Mouse (Mus musculus): ENCODE measurements around the gene Satb1. TPM values are rescaled to one million over a fixed set of nuclear protein-coding genes. Genes with fewer than 3 reads are reported as not detected.

Gene Satb1
- polyA plus RNA-seq, 1 experiment from 2014 or later, result 10.8 TPM

- 87% methylated on average over 18 of the region's 18 CpGs for WGBS
- no peak for ATAC-seq (ENCODE audit: insufficient number of reproducible peaks, low FRiP score)
- Histone ChIP-seq H3K4me1 (replicated peaks) (0 out of 2 replicates have a peak, but pooled peaks cover 2% of the 10 kb centered on the region), H3K4me2 (no peak overlapping the region), H3K9ac (no peak overlapping the region), H3K36me3 (peaks cover 13% of the 10 kb centered on the region), H3K27me3 (replicated peaks) (no peaks in the 10 kb centered on the region), H3K9me3 (replicated peaks) (no peaks in the 10 kb centered on the region), H3K4me3 (no peak overlapping the region), H3K27ac (ENCODE audit: poor library complexity, severe bottlenecking) (no peak overlapping the region)
Observed at GRCm38 (mm10) chr17:51775070-51775881, 57.8 kb downstream of the Satb1 start.

- H3K4me1 ChIP-seq (replicated peaks), result no peaks in the 10 kb centered on the region
- H3K4me3 ChIP-seq, result no peak overlapping the region
- WGBS, result 88% methylated on average over 8 of the region's 8 CpGs
- no peak for ATAC-seq (ENCODE audit: insufficient number of reproducible peaks, low FRiP score)
- no peak overlapping the region for H3K4me2 ChIP-seq
- no peak overlapping the region for H3K9ac ChIP-seq
- no peaks in the 10 kb centered on the region for H3K27me3 ChIP-seq (replicated peaks)
- no peak overlapping the region for H3K27ac ChIP-seq (ENCODE audit: poor library complexity, severe bottlenecking)
- peaks cover 8% of the 10 kb centered on the region; the same call in 1 of the 2 replicates for H3K36me3 ChIP-seq
- no peaks in the 10 kb centered on the region for H3K9me3 ChIP-seq (replicated peaks)
Observed at GRCm38 (mm10) chr17:51763600-51763999, 69.5 kb downstream of the Satb1 start.

- ATAC-seq (ENCODE audit: insufficient number of reproducible peaks, low FRiP score), result no peak
- H3K36me3 ChIP-seq, result peaks cover 4% of the 10 kb centered on the region; the same call in 1 of the 2 replicates
- no peak overlapping the region for H3K4me3 ChIP-seq
- no peak overlapping the region for H3K27ac ChIP-seq (ENCODE audit: poor library complexity, severe bottlenecking)
- H3K27me3 ChIP-seq (replicated peaks), result no peaks in the 10 kb centered on the region
- WGBS, result 76% methylated on average over 7 of the region's 7 CpGs
- no peaks in the 10 kb centered on the region for H3K9me3 ChIP-seq (replicated peaks)
- H3K4me2 ChIP-seq, result no peak overlapping the region
- no peaks in the 10 kb centered on the region for H3K4me1 ChIP-seq (replicated peaks)
- H3K9ac ChIP-seq, result no peak overlapping the region
Observed at GRCm38 (mm10) chr17:51762503-51762902, 70.6 kb downstream of the Satb1 start.

- H3K27ac ChIP-seq (ENCODE audit: poor library complexity, severe bottlenecking), result no peak overlapping the region
- ATAC-seq (ENCODE audit: insufficient number of reproducible peaks, low FRiP score), result no peak
- H3K9me3 ChIP-seq (replicated peaks), result no peaks in the 10 kb centered on the region
- peaks cover 4% of the 10 kb centered on the region; the same call in 1 of the 2 replicates for H3K36me3 ChIP-seq
- no peaks in the 10 kb centered on the region for H3K27me3 ChIP-seq (replicated peaks)
- no peak overlapping the region for H3K9ac ChIP-seq
- no peaks in the 10 kb centered on the region for H3K4me1 ChIP-seq (replicated peaks)
- 80% methylated on average over 17 of the region's 17 CpGs for WGBS
- no peak overlapping the region for H3K4me2 ChIP-seq
- H3K4me3 ChIP-seq, result no peak overlapping the region
Observed at GRCm38 (mm10) chr17:51760997-51761655, 72.0 kb downstream of the Satb1 start.

GRCm38 (mm10) chr17:51760251-51760887 is 72.7 kb downstream of the Satb1 start:
- WGBS, result 85% methylated on average over 17 of the region's 17 CpGs
- H3K36me3 ChIP-seq, result peaks cover 4% of the 10 kb centered on the region; the same call in 1 of the 2 replicates
- no peak overlapping the region for H3K4me2 ChIP-seq

GRCm38 (mm10) chr17:51759509-51759908 is 73.6 kb downstream of the Satb1 start:
- no peak overlapping the region for H3K4me3 ChIP-seq
- WGBS, result 84% methylated on average over 4 of the region's 4 CpGs
- H3K9me3 ChIP-seq (replicated peaks), result no peaks in the 10 kb centered on the region
- no peaks in the 10 kb centered on the region for H3K27me3 ChIP-seq (replicated peaks)
- no peak overlapping the region for H3K27ac ChIP-seq (ENCODE audit: poor library complexity, severe bottlenecking)
- H3K9ac ChIP-seq, result no peak overlapping the region
- H3K36me3 ChIP-seq, result peaks cover 4% of the 10 kb centered on the region; the same call in 1 of the 2 replicates
- no peak for ATAC-seq (ENCODE audit: insufficient number of reproducible peaks, low FRiP score)
- H3K4me2 ChIP-seq, result no peak overlapping the region
- no peaks in the 10 kb centered on the region for H3K4me1 ChIP-seq (replicated peaks)

More at GRCm38 (mm10) chr17:51760251-51760887, 72.7 kb downstream of the Satb1 start:
- H3K27ac ChIP-seq (ENCODE audit: poor library complexity, severe bottlenecking), result no peak overlapping the region
- no peak for ATAC-seq (ENCODE audit: insufficient number of reproducible peaks, low FRiP score)
- H3K4me1 ChIP-seq (replicated peaks), result no peaks in the 10 kb centered on the region
- H3K9ac ChIP-seq, result no peak overlapping the region
- H3K4me3 ChIP-seq, result no peak overlapping the region
- H3K9me3 ChIP-seq (replicated peaks), result no peaks in the 10 kb centered on the region
- H3K27me3 ChIP-seq (replicated peaks), result no peaks in the 10 kb centered on the region

GRCm38 (mm10) chr17:51752142-51752541 is 80.9 kb downstream of the Satb1 start:
- H3K27ac ChIP-seq (ENCODE audit: poor library complexity, severe bottlenecking), result no peak overlapping the region
- H3K27me3 ChIP-seq (replicated peaks), result no peaks in the 10 kb centered on the region
- no peak overlapping the region for H3K4me2 ChIP-seq
- H3K9ac ChIP-seq, result no peak overlapping the region
- no peaks in the 10 kb centered on the region for H3K36me3 ChIP-seq
- no peak overlapping the region for H3K4me3 ChIP-seq
- 82% methylated on average over 4 of the region's 4 CpGs for WGBS
- no peaks in the 10 kb centered on the region for H3K9me3 ChIP-seq (replicated peaks)
- ATAC-seq (ENCODE audit: insufficient number of reproducible peaks, low FRiP score), result no peak
- no peaks in the 10 kb centered on the region for H3K4me1 ChIP-seq (replicated peaks)

- no peak overlapping the region for H3K27ac ChIP-seq (ENCODE audit: poor library complexity, severe bottlenecking)
- H3K9me3 ChIP-seq (replicated peaks), result no peaks in the 10 kb centered on the region
- H3K4me2 ChIP-seq, result no peak overlapping the region
- no peak overlapping the region for H3K4me3 ChIP-seq
- H3K36me3 ChIP-seq, result peaks cover 8% of the 10 kb centered on the region
- H3K4me1 ChIP-seq (replicated peaks), result no peaks in the 10 kb centered on the region
- no peak overlapping the region for H3K9ac ChIP-seq
- WGBS, result 85% methylated on average over 9 of the region's 9 CpGs
- no peaks in the 10 kb centered on the region for H3K27me3 ChIP-seq (replicated peaks)
- ATAC-seq (ENCODE audit: insufficient number of reproducible peaks, low FRiP score), result no peak
Observed at GRCm38 (mm10) chr17:51747204-51747603, 85.9 kb downstream of the Satb1 start.

GRCm38 (mm10) chr17:51742502-51742901 is 90.6 kb downstream of the Satb1 start:
- H3K4me2 ChIP-seq, result no peak overlapping the region
- ATAC-seq (ENCODE audit: insufficient number of reproducible peaks, low FRiP score), result no peak
- 81% methylated on average over 10 of the region's 10 CpGs for WGBS
- H3K27ac ChIP-seq (ENCODE audit: poor library complexity, severe bottlenecking), result no peak overlapping the region
- peaks cover 30% of the 10 kb centered on the region for H3K36me3 ChIP-seq
- no peaks in the 10 kb centered on the region for H3K27me3 ChIP-seq (replicated peaks)
- H3K4me1 ChIP-seq (replicated peaks), result no peaks in the 10 kb centered on the region
- no peak overlapping the region for H3K4me3 ChIP-seq
- no peak overlapping the region for H3K9ac ChIP-seq
- H3K9me3 ChIP-seq (replicated peaks), result no peaks in the 10 kb centered on the region

- no peak for ATAC-seq (ENCODE audit: insufficient number of reproducible peaks, low FRiP score)
- WGBS, result 91% methylated on average over 10 of the region's 10 CpGs
Observed at GRCm38 (mm10) chr17:51741126-51741525, 92.0 kb downstream of the Satb1 start.

GRCm38 (mm10) chr17:51740246-51740645 is 92.8 kb downstream of the Satb1 start:
- no peaks in the 10 kb centered on the region for H3K27me3 ChIP-seq (replicated peaks)
- H3K4me3 ChIP-seq, result no peak overlapping the region
- no peak overlapping the region for H3K4me2 ChIP-seq
- H3K4me1 ChIP-seq (replicated peaks), result no peaks in the 10 kb centered on the region
- 79% methylated on average over 15 of the region's 15 CpGs for WGBS
- no peak for ATAC-seq (ENCODE audit: insufficient number of reproducible peaks, low FRiP score)
- H3K36me3 ChIP-seq, result peaks cover 30% of the 10 kb centered on the region
- no peak overlapping the region for H3K9ac ChIP-seq
- no peak overlapping the region for H3K27ac ChIP-seq (ENCODE audit: poor library complexity, severe bottlenecking)
- H3K9me3 ChIP-seq (replicated peaks), result no peaks in the 10 kb centered on the region

More at GRCm38 (mm10) chr17:51741126-51741525, 92.0 kb downstream of the Satb1 start:
- Histone ChIP-seq H3K9me3 (replicated peaks) (no peaks in the 10 kb centered on the region), H3K9ac (no peak overlapping the region), H3K27ac (ENCODE audit: poor library complexity, severe bottlenecking) (no peak overlapping the region), H3K4me1 (replicated peaks) (no peaks in the 10 kb centered on the region), H3K4me3 (no peak overlapping the region), H3K36me3 (peaks cover 30% of the 10 kb centered on the region), H3K4me2 (no peak overlapping the region), H3K27me3 (replicated peaks) (no peaks in the 10 kb centered on the region)
